Mouse (Mus musculus): ENCODE data around the gene Pik3r4.
A peak's percentile ranks its signal among the peaks of the same experiment; 100 is the strongest.
"Not testable (repeated sequence)": the region's sequence is repeated elsewhere in the genome, so short reads cannot be mapped to it uniquely, and the experiment has no call there.

GRCm38 (mm10) chr9:105617274-105617673 lies 25.5 kb upstream of the Pik3r4 start:
- peak; percentile 88 for TF ChIP-seq CTCF (IDR thresholded peaks at IDR 0.05; ENCODE audit: low read depth)
- TF ChIP-seq EP300 (optimal IDR thresholded peaks at IDR 0.05): not testable (repeated sequence)

All from stomach, postnatal 0 days (tissue).